Mouse (Mus musculus): ENCODE results near the gene Kdf1. TPM values are rescaled to one million over a fixed set of nuclear protein-coding genes. Genes with fewer than 3 reads are reported as not detected.

The Kdf1 gene
- under 1 TPM; 0.42 to 0.54 TPM for total RNA-seq (2021)
- long read RNA-seq, experiment 1, result 0 reads
- long read RNA-seq, experiment 2, result 0 reads

DNA sequence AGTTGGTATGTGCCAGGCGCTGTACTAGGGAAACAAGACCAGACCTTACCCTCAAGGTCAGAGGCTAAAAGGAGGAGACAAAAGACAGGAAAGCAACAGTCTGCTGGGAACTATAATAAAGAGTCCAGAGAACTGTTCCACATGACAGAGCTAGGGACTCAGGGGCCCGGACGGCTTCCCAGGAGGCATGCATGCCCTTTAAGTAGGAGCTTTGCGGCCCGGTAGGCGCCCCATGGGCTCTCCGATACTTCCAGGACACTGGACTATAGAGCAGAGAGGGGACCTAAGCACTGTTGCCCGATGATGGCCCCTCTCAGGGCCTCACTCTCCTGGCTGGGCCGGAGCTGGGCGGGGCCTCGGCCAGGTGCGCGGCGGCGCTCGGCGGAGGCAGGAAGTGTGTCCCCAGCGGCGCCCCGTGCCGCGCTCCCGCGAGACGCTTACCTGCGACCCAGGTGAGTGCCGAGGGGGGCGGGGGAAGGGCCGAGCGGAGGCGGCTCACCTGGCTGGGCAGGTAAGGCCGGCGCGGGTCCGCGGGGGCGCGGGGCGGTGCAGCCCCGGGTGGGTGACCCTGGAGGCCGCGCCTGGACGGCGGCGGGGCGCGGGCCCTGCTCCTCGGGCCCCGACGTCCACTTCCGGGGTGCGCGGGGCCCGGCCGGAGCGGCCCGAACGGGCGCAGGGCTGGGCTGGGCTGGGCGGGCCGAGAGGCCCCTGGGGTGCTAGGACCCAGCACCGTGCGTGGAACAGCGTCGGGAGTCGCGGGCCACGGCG is at the start of gene Kdf1:
Gene Kdf1 (plus strand): TSS at position 363 of the 768 bp plus-strand sequence.
- DNase-seq (ENCODE audit: low spot score in 2 of 2), result no peak

GRCm38 (mm10) chr4:133469122-133469521 is 49.6 kb upstream of the Kdf1 start:
- no peak for DNase-seq (ENCODE audit: low spot score in 2 of 2)

DNA sequence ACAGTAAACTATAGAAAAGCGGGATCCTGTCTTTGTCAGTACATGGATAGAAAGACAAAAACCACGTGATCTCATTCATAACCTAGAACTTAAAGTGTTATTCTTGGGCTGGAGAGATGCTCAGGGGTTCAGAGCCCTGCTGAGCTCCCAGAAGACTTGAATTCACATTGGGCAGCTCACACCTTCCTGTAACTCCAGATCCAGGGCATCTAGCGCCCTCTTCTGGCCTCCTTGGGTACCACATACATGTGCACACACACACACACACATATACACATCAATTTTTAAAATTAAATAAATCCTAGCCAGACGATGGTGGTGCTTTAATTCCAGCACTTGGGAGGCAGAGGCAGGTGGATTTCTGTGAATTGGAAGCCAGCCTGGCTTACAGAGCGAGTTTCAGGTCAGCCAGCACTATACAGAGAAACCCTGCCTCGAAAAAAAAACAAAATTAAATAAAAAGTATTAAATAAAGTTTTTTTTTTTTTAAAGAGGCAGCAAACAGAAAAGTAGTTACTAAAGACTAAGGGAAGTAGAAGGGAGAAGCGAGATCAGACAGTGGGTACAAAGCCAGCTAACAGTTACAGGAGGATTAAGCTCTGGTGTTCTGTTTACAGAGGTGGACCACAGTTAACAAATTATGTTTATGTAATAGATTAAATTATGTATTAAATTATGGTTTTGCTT is 47.5 kb upstream of the Kdf1 start:
- DNase-seq (ENCODE audit: low spot score in 2 of 2), result no peak

GRCm38 (mm10) chr4:133473833-133474232 is 44.9 kb upstream of the Kdf1 start:
- no peak for DNase-seq (ENCODE audit: low spot score in 2 of 2)

DNA sequence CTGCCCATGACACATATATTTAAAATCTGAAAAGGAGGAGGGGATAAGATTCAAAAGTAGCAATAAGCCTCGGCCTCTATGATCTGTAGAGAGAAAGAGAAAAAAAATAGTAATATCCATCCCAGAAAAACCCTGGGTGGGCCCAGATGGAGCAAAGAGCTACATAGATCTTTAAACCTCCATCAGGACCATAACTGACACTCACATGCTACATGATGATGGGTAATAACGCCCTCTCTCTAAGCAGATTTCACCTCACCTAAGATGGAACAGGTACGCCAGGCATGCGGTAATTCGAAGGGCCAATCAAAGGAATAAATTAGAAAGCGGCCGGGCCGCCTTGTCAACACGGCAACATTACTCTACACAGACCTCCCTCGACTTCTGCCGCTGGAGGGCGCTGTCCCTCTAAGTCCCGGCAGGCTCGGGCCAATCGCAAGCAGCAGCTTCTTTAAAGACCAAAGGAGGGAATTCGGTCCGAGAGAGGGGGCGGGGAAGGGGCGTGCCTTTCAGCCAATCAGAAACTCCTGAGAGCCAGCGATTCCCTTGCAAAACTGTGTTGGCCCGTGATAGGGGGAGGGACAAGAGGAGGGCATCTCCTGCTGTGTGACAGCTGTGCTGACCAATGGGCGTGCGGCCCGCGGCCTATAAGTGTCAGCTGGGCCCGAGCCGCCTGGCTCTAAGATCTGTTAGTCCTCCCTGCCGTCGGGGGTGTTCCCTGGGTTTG is 39.1 kb upstream of the Kdf1 start, which contains the start of gene Tent5b:
Gene Tent5b (plus strand): TSS at position 675 of the 727 bp plus-strand sequence.
- DNase-seq (ENCODE audit: low spot score in 2 of 2), result peak; percentile 91

- no peak for DNase-seq (ENCODE audit: low spot score in 2 of 2)
These were observed 38.6 kb upstream of the Kdf1 start for GRCm38 (mm10) chr4:133480185-133480537.

DNA sequence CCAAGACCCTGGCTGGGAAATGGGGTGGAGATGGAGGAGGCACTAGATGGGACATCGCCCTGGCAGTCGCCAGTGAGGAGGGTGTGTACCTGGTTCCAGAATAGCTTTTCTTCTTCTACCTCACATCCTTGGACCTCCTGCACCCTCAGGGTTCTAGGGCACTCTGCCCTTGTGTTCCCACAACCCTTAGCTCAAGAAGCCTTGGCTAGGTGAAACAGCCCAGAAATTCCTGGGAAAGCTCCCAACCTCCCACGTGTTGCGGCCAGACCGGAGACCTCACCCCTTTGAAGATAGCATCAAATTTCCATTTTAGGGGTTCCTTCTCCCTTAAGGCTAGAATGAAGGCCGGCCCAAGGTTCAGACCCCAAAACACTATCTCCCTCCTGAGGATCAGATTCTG is 38.0 kb upstream of the Kdf1 start:
- no peak for DNase-seq (ENCODE audit: low spot score in 2 of 2)

- DNase-seq (ENCODE audit: low spot score in 2 of 2), result no peak
These were observed 37.3 kb upstream of the Kdf1 start for GRCm38 (mm10) chr4:133481488-133481887.

DNA sequence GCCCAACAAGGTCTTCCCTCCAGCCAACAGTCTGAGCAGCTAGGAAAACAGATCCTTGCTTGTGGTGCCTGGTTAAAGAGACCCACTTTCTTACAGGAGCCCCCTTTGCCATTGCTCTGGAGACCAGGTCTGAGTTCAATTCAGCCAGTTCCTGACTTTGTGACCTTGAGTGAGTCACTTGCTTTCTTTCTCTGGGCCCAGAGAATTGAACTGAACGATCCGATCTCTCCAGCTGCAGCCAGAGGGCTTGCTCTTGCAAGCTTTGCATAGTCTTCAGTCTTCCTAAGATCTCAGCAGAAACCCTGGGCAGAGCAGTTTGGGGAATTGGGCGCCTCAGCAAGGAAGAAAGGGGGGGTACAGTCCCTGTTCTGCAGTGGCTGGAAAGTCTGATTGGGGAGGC is 36.3 kb upstream of the Kdf1 start:
- no peak for DNase-seq (ENCODE audit: low spot score in 2 of 2)

DNA sequence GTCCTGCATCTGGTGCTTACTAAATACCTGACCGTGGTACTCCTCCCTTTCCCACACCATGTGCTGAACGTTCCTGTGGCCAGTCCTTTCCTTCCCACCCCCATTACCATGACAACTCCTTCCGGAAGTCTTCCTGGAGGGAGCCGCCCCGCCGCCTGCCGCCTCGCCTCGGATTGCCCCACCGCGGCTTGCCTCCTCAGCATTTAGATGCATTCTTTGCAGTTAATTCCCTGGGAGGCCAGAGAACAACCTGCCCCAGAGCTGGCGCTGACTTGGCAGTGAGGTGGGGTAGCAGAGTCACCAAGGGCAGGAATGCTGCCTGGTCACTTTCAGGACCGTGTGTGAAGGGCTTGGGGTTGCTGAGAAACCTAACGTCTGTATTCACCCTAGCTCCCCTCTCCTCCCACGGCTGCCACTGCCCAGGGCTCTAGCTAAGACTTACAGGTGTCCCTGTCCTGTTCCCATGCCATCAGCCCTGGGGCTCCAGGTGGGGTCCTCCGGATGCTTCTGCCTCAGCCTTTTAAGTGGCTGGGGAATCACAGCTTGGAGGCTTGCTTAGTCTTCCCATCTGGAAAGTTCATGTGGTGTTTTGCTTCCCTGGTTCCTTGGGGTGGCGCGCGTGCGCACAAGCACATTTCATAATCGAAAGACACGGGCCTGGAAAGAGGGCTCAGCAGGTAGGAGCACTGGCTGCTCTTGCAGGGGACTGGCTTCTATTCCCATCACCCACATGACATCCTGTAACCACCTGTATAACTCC is 34.3 kb upstream of the Kdf1 start:
- peak in 1 of 2 experiments; percentile 39 for DNase-seq (ENCODE audit: low spot score in 2 of 2)

DNA sequence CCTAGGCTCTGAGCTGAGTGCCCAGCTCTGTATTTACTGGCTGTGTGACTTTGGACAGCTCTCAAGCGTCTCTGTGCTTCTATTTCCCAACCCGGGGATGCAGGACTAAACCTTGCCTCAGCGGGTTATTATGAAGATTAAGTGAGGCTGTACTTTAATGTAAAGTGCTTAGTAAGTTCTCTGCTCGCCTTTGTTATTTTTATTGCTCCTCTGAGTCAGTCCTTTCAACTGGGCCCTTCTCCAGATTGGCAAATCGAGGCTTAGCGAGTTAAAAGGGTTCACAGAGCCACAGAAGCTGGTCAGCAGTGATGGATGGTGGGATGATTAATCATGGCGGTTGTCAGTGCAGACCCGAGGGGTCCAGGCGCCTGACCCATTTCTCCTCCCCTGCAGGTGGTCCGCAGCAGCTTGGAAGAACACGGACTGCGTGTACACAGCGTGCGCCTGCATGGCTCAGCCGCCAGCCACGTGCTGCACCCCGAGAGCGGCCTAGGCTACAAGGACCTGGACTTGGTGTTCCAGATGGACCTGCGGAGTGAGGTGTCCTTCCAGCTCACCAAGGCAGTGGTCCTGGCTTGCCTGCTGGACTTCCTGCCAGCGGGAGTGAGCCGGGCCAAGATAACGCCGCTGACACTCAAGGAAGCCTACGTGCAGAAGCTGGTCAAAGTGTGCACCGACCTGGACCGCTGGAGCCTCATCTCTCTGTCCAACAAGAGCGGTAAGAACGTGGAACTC is 32.9 kb upstream of the Kdf1 start:
- DNase-seq (ENCODE audit: low spot score in 2 of 2), result no peak

DNA sequence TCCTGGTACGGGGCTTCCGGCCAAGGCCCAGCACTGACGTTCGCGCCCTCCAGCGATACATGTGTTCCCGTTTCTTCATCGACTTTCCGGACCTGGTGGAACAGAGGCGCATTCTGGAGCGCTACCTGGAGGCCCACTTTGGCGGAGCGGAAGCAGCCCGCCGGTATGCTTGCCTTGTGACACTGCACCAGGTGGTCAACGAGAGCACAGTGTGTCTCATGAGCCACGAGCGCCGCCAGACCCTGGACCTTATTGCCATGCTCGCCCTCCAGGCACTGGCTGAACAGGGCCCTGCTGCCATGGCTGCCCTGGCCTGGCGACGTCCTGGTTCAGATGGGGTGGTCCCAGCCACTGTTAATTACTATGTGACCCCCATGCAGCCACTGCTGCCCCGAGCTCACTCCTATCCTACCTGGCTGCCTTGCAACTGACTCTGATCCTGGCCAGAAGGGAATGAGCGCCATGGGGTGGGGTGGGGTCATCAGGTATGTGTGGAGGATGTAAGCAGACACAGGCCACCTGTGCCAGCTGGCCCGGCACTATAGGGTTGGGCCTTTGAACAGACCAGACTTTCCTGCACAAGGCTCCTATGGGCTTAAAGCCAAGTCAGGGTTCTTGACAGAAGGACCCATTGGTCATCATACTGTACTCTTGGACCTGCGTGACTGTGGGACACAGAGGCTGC is 31.9 kb upstream of the Kdf1 start:
- no peak for DNase-seq (ENCODE audit: low spot score in 2 of 2)

- no peak for DNase-seq (ENCODE audit: low spot score in 2 of 2)
These were observed 30.0 kb upstream of the Kdf1 start for GRCm38 (mm10) chr4:133488619-133489392.

DNA sequence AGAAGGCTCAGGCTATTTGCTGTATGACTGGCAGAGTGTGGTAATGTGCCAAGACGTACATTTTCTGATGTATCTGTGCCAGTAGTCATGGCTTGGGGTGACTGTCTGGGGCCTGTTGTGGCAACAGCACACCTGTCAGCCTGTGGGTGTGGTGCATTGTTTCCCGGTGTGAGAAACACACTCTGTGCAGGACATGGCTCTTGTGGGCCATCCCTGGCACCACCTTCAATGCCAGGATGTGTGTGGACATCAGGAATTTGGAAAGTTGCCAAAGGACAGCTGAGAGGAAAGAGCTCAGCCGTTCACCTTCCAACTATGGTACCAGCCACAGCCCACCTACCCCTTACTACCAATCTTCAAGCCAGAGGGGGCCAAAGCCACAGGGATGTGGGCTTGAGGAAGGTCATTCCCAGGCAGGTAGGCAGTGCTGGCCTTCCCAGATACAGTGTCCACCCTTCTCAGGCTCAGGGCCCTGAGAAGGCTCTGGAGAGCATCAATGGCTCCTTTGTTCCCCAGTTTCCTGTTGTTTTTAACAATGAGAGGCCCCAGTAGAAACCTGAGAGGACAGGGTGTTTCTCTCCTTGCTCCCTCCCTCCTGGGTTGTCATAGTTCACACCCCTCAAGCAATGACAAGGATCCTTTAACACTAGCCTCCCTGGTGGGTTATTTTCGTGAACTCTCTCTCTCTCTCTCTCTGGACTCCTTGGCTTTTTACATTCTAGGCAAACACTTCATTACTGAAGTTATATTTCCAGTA is 29.1 kb upstream of the Kdf1 start:
- DNase-seq (ENCODE audit: low spot score in 2 of 2), result no peak

DNA sequence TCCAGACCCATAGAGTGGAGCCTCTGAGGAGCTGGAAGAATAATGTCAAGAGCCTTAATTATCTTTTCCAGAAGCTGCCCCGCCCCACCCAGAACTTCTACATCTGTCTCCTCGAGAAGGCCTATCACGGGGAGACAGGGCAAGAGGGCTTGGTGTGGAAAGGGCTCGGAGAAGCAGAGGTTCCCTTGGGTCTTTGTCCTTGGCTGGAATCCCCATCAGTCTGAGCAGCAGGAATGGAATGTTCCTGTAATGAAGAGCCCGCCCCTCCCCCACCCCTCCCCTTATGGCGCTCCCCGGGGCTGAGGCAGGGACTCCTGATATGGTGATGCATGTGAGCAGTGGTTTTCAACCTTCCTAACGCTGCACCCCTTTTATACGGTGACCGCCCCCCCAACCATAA is 27.0 kb upstream of the Kdf1 start:
- no peak for DNase-seq (ENCODE audit: low spot score in 2 of 2)

- no peak for DNase-seq (ENCODE audit: low spot score in 2 of 2)
These were observed 24.9 kb upstream of the Kdf1 start for GRCm38 (mm10) chr4:133493895-133494294.

DNA sequence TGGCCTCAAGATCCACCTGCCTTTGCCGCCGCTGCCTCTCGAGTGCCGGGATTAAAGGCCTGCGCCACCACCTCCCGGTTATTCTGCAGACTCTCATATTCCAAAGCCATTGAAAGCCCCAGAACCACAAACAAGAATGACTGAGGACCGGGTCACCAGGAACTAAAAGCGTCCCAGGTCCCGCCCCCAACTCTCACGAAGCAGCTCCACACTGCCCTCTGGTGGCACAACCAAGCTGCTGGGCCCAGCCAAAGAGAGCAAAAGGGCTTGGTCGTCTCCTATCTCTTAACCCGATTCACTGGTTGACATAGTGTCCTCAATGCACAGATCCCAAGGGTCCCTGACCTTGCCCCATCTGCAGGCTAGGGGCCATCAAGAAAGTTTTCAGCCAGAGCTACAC is 24.3 kb upstream of the Kdf1 start:
- DNase-seq (ENCODE audit: low spot score in 2 of 2), result peak; percentile 82 to 90

DNA sequence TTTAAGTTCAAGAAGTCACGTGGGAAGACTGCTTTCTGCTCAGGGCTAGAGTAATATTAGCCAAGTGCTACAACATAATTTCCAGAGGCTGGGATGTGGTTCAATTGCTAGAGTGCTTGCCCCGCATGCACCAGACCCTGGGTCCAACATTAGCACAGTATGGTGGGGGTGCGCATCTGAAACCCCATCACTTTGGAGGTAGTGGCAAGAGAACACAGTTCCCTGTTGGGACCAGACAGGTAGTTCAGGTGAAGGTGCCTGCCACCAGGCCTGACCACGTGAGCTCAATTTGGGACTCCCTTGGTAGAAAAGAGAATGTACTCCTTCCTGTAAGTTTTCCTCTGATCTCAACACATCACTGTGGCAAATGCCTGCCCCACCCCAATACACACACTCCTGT is 23.9 kb upstream of the Kdf1 start:
- DNase-seq (ENCODE audit: low spot score in 2 of 2), result no peak
